Mouse (Mus musculus) embryonic stem cell, embryonic (primary cell): ENCODE data around the gene Yjefn3.

ENCODE experiments used
- CTCF ChIA-PET, 4 experiments: fragments of 300-600 bp in 2 of 4; fragments of 350-600 bp in 2 of 4; sonication (Branson Sonifier 250); formaldehyde crosslinking; loops; one replicate each; lab custom pipeline; 2022; ENCODE audit warnings: inconsistent platforms in 2 of 4; lab: Charles Lee
- POLR2A ChIA-PET, 4 experiments: fragments of 300-600 bp in 2 of 4; fragments of 350-600 bp in 2 of 4; sonication (Branson Sonifier 250); formaldehyde crosslinking; loops; one replicate each; lab custom pipeline; 2022; ENCODE audit warnings: antibody characterized with exemption in 4 of 4, inconsistent platforms in 1 of 4; lab: Charles Lee

Yjefn3 gene

DNA sequence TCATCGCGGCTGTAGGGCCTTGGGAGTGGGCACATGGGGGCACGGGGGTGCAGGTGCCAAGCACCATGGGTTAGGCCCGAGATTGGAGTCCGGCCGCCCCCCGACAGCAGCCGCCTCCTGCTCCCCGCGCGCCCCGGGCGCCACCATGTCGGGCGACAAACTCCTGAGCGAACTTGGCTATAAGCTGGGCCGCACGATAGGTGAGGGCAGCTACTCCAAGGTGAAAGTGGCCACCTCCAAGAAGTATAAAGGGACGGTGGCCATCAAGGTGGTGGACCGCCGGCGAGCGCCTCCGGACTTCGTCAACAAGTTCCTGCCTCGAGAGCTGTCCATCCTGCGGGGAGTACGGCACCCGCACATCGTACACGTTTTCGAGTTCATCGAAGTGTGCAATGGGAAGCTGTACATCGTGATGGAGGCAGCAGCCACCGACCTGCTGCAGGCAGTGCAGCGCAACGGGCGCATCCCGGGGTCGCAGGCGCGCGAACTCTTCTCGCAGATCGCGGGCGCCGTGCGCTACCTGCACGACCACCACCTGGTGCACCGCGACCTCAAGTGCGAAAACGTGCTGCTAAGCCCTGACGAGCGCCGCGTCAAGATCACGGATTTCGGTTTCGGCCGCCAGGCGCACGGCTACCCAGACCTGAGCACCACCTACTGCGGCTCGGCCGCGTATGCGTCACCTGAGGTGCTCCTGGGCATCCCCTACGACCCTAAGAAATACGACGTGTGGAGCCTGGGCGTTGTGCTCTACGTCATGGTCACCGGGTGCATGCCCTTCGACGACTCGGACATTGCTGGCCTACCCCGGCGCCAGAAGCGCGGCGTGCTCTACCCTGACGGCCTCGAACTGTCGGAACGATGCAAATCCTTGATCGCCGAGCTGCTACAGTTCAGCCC, at the start of gene Yjefn3, which contains the start of the genes Tssk6 and Ndufa13:
Gene Yjefn3, minus strand, starts transcription at position 550 of the 900 bp plus-strand sequence.
Gene Tssk6, plus strand, starts transcription at position 22 of the 900 bp plus-strand sequence.
Gene Ndufa13, minus strand, starts transcription at position 396 of the 900 bp plus-strand sequence.
- CTCF ChIA-PET: interaction anchor here in 3 of 4 experiments (0.6 to 1.9 kb wide), 9 partner anchors 8 to 381 kb away, joined by 3 to 10 read pairs (median 5); partner anchors contain the start of gene Homer3 (in 1 of the 3)
- POLR2A ChIA-PET: interaction anchor here (0.5 to 9.4 kb wide), 77 partner anchors 8 to 637 kb away, joined by 3 to 141 read pairs (median 4); partner anchors contain the start of genes Gatad2a (in 3 of the 4), Cilp2 (in 2 of the 4), Gm20422 (in 2 of the 4) and Slc25a42 (in 2 of the 4)

DNA sequence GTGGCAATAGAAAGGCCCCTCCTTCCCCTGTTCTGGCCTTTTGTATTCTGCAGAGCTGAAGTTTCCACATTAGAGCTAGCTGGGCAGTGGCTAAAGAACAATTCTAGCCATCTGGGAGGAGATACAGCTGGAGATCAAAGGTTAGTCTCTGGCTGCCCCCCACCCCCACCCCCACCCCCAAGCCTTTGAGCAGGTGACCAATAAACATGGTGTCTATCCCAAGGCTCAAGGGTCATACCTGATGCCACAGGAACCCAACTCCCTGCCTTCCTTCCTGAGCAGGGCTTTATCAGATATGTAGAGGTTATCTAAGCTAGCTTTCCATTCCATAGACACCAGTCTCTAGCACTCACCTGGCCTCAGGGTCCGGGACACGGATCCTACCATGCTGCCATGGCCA, 47.8 kb upstream of the Yjefn3 start:
- ChIA-PET POLR2A (interaction anchor here in 3 of 4 experiments (0.7 to 5.7 kb wide), 19 partner anchors 9 to 46 kb away, joined by 3 to 57 read pairs (median 5); partner anchors contain the start of gene Gatad2a (in 1 of the 3)), CTCF (interaction anchor here in 3 of 4 experiments (0.7 to 1.2 kb wide), 3 partner anchors 31 to 226 kb away, joined by 3 to 14 read pairs (median 3); no protein-coding TSS in a partner anchor)

DNA sequence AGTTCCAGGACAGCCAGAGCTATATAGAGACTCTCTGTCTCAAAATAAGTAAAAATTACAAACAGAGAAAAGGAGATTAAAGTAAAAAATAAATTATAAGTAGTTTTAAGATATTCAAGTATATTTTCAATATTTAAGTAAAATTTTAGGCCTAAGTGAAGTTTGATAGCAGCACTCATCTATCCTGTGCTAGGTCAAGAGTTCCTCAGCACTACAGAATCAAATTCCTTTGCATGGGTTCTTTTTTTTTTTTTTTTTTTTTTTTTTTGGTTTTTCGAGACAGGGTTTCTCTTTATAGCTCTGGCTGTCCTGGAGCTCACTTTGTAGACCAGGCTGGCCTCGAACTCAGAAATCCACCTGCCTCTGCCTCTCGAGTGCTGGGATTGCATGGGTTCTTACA, 40.0 kb upstream of the Yjefn3 start:
- CTCF ChIA-PET: interaction anchor here in 1 of 4 experiments (1.0 kb wide), 1 partner anchor 24 kb away, joined by 3 read pairs; no protein-coding TSS in a partner anchor
- POLR2A ChIA-PET: interaction anchor here in 3 of 4 experiments (0.6 to 20.2 kb wide), 19 partner anchors 8 to 217 kb away, joined by 3 to 423 read pairs (median 5); partner anchors contain the start of gene Gatad2a (in 1 of the 3)

DNA sequence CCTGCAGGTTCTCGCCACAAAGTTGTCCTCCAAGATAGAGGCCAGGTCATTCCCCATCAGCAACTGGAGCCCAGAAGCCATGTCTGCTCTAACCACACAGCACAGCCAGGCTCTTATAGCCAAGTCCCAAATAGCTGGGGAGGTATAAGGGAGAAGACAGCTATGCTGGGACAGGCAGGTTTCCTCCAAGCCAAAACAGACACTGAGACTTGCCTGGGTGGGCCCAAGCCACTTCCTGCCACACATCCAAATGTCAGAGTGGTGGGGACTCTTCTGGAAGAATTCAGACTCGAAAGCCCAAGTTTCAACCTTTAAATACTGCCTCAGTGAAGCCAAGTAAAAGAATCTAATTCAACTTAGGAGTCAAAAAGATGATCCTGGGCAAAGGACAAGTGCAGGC, 37.9 kb upstream of the Yjefn3 start:
- ChIA-PET POLR2A (interaction anchor here in 3 of 4 experiments (0.6 to 20.2 kb wide), 18 partner anchors 8 to 464 kb away, joined by 3 to 423 read pairs (median 16); partner anchors contain the start of genes Gatad2a (in 2 of the 3), Yjefn3 (in 1 of the 3) and Zfp868 (in 1 of the 3)), CTCF (interaction anchor here in 2 of 4 experiments (0.6 to 1.5 kb wide), 3 partner anchors 39 to 61 kb away, joined by 3 to 7 read pairs (median 5); no protein-coding TSS in a partner anchor)

DNA sequence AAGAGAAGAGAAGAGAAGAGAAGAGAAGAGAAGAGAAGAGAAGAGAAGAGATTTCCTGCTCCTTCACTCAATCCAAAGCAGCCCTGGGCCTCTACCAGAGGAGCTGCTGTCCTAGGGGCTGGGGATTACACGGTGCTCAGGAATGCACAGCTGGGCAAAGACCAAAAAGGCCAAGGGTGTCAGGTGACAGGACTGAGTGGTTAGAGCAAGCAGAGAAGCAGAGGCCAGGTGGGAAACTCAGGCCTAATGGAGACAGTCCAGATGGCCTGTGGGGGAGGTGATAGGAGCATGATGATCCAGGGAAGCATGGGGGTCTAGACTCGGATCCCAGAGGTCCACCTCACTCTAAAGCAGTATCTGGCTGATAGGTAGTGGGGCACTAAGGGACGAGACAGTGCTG, 37.1 kb upstream of the Yjefn3 start:
- POLR2A ChIA-PET: interaction anchor here in 3 of 4 experiments (0.6 to 20.2 kb wide), 32 partner anchors 7 to 1287 kb away, joined by 3 to 423 read pairs (median 7); partner anchors contain the start of genes Gatad2a (in 3 of the 3), Gm20422 (in 1 of the 3), Tssk6 (in 1 of the 3) and Uba52 (in 1 of the 3)

DNA sequence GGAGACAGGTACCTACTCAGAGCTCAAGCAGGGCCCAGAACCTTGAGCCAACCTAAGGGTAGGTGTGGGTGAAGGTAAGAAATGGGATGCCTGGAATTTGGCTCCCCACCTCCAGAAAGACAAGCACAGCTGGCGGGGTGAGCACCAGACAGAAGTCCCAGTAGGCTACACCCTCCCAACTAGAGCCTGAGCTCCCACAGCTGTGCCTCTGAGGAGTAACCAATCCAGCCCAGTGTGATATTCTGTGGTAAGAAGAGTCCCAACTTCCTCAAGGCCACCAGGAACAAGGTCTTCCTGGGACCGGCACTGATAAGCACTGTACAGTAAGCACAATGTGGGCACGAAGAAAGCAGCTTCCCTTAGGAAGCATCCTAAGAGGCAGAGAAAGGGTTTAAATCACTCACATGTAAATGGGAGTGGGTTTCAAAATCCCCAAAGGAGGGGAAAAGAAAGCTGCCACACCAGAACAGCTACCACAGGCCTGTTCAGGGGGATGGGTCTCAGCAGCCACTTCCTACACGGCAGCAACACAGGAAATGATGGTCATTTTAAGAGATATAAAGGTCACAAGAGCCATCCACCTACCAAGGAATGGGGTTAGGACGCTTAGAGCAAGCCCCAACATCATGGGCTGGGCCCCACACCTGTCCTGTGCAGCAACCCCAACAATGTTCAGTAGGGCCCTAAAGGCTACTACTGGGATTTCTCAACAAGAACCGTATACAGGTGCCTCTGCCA, 35.9 kb upstream of the Yjefn3 start:
- ChIA-PET POLR2A (interaction anchor here (0.6 to 20.2 kb wide), 51 partner anchors 8 to 762 kb away, joined by 3 to 423 read pairs (median 4); partner anchors contain the start of genes Gatad2a (in 4 of the 4), Ndufa13 (in 2 of the 4), Tssk6 (in 2 of the 4) and Yjefn3 (in 2 of the 4)), CTCF (interaction anchor here in 3 of 4 experiments (0.6 to 2.7 kb wide), 6 partner anchors 12 to 67 kb away, joined by 3 to 10 read pairs (median 4); no protein-coding TSS in a partner anchor)

More for the DNA sequence above, 37.1 kb upstream of the Yjefn3 start:
- CTCF ChIA-PET: interaction anchor here (0.6 to 2.5 kb wide), 7 partner anchors 13 to 66 kb away, joined by 3 to 9 read pairs (median 5); no protein-coding TSS in a partner anchor

DNA sequence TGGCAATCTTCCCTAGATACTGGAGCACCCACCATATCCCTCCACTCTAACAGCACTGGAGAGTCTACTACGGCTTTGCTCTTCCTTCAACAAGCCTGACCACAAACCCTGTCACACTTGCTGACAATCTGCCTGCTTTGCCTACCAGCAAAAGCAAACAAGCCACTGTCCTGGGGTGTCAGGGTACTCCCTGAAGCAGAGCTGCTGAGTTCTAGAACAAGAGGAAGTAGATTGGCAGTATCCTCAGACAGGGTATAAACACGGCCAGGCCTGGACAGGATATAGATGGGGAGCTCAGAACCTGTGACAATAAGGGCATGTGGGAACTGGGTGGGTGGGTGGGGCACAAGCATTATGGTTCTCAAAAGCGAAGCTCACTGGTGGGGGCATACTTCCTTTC, 35.0 kb upstream of the Yjefn3 start:
- POLR2A ChIA-PET: interaction anchor here (0.5 to 20.2 kb wide), 37 partner anchors 9 to 710 kb away, joined by 3 to 423 read pairs (median 6); partner anchors contain the start of genes Gatad2a (in 3 of the 4), Ndufa13 (in 2 of the 4), Tssk6 (in 2 of the 4) and Yjefn3 (in 2 of the 4)
- CTCF ChIA-PET: interaction anchor here in 2 of 4 experiments (0.6 to 2.7 kb wide), 5 partner anchors 18 to 340 kb away, joined by 3 to 10 read pairs (median 5); no protein-coding TSS in a partner anchor

DNA sequence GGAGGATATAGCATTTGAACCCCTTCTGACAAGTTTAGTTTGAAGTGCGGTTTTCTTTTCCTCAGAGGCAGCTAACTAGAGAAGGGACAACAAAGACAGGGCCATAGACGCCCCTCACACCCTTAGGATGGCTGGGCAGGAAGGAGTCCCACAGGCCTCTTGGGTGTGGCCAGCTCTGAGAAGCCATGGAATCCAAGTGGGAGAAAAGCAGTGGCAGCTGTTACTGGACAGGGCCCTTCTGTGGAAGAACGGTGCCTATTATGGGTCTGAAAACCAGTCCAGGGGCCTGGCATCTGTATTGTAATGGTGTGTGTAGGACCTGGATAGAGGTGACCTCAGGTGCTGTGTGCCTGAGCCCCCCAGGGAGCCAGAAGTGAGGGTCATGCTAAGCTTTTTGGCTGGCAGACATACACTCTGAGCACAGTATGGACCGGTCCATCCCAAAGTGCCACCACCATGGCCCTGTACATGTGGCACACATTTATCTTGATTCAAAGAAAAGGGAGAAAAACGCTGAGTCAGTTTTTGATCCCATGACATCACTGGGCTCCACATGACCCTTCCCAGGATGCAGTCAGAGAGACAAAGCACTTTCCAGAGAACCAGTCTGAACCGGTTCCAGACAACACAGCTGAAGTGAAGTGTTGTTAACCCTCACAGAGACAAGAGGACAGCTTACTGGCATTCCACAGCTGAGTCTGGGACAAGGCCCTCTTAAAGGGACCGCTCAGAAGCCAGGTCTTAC, 33.7 kb upstream of the Yjefn3 start:
- CTCF ChIA-PET: interaction anchor here in 2 of 4 experiments (0.5 to 2.7 kb wide), 5 partner anchors 17 to 65 kb away, joined by 3 to 10 read pairs (median 5); no protein-coding TSS in a partner anchor
- POLR2A ChIA-PET: interaction anchor here (0.6 to 20.2 kb wide), 76 partner anchors 8 to 1836 kb away, joined by 3 to 423 read pairs (median 4); partner anchors contain the start of genes Gatad2a (in 3 of the 4), Ndufa13 (in 3 of the 4), Tssk6 (in 3 of the 4) and Yjefn3 (in 3 of the 4)

DNA sequence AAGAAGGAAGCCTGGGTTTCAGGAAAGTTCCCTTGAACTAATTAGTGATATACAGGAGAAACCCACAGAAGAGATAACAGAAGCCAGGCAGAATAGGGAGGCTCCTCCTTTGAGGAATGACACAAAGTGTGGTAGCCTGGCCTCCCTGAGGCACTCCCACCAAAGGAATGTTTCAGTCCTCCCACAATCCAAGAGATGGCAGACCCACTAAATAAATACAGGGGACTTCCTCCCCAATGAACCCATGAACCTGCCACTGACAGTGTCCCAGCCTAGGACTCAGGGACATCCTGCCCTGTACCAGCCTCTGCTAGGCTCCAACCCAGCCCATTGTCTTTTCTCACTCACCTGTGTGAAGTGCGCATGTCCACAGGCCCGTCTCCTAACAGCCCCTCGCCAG, 32.9 kb upstream of the Yjefn3 start:
- POLR2A ChIA-PET: interaction anchor here in 3 of 4 experiments (0.8 to 20.2 kb wide), 34 partner anchors 8 to 310 kb away, joined by 3 to 423 read pairs (median 7); partner anchors contain the start of genes Gatad2a (in 3 of the 3), Ndufa13 (in 3 of the 3), Tssk6 (in 3 of the 3) and Yjefn3 (in 3 of the 3)
- CTCF ChIA-PET: interaction anchor here in 2 of 4 experiments (1.7 to 2.7 kb wide), 2 partner anchors 16 to 66 kb away, joined by 5 to 10 read pairs; no protein-coding TSS in a partner anchor

DNA sequence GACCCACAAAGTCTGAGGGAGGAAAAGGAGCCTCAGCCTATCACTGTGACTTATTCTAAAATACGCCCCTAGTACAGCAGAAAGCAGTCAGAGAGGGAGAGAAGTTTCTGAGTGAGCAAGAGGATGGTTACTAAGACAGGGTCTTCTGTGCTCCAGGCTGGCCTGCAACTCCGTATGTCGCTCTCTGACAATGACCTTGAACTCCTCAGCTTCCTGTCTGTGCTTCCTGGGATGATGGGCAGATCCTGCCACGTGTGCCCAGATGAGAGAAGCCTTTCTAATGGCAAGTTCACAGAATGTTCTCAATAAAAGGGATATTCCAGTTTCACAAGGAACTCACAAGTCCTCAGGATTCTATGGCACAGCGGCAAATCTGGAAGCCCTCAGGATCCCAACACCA, 32.1 kb upstream of the Yjefn3 start:
- CTCF ChIA-PET: interaction anchor here in 2 of 4 experiments (0.5 to 1.6 kb wide), 3 partner anchors 35 to 69 kb away, joined by 3 to 7 read pairs (median 6); no protein-coding TSS in a partner anchor
- POLR2A ChIA-PET: interaction anchor here in 3 of 4 experiments (0.7 to 20.2 kb wide), 27 partner anchors 7 to 764 kb away, joined by 3 to 423 read pairs (median 7); partner anchors contain the start of genes Gatad2a (in 2 of the 3), Ndufa13 (in 2 of the 3), Yjefn3 (in 2 of the 3) and Jund (in 1 of the 3)

DNA sequence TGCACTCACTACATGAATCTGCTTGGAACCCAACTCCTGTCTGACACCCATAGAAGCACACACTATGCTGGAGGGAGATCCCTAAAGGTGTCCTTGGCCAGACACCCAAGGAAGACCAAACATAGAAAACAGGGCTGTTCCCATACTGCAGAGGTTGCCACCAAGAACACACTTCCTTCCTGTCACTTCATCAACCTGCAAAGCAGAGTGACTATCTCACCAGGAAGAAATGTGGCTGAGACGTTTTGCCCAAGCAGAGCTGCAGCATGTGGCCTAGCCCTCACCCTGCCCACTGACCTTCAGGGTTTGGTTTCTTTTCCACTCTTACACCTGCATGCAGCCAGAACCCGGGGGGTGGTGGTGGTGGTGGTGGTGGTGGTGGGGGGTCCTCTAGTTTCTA, 31.3 kb upstream of the Yjefn3 start:
- ChIA-PET POLR2A (interaction anchor here in 3 of 4 experiments (0.6 to 20.2 kb wide), 29 partner anchors 8 to 217 kb away, joined by 3 to 423 read pairs (median 4); partner anchors contain the start of genes Gatad2a (in 2 of the 3), Ndufa13 (in 2 of the 3), Yjefn3 (in 2 of the 3) and Mau2 (in 1 of the 3)), CTCF (interaction anchor here in 1 of 4 experiments (0.7 to 1.6 kb wide), 3 partner anchors 68 to 177 kb away, joined by 3 to 7 read pairs (median 6); no protein-coding TSS in a partner anchor)

DNA sequence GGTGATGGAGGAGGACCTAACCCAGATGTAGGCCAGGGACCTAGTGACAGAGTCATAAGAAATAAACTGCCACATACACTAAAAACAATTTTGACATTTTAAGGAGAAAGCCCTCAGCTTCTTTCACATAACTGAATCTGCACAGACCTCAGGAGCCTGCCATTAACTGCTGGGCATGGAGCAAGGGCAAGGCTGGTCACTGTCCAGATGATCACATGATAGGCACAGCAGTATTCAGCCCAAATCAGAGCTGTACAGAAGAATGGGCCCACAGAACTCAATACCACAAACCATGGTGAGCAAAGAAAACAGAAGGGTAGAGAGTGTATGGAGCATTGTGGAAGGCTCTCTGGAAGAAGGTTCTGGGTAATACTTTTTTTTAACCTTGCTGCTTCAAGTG, 24.4 kb upstream of the Yjefn3 start:
- ChIA-PET CTCF (interaction anchor here in 2 of 4 experiments (0.9 to 1.8 kb wide), 3 partner anchors 8 to 74 kb away, joined by 3 to 4 read pairs (median 4); no protein-coding TSS in a partner anchor), POLR2A (interaction anchor here in 3 of 4 experiments (0.6 to 15.1 kb wide), 10 partner anchors 9 to 774 kb away, joined by 3 to 423 read pairs (median 4); partner anchors contain the start of genes Yjefn3 (in 2 of the 3), Ndufa13 (in 1 of the 3) and Tssk6 (in 1 of the 3))

DNA sequence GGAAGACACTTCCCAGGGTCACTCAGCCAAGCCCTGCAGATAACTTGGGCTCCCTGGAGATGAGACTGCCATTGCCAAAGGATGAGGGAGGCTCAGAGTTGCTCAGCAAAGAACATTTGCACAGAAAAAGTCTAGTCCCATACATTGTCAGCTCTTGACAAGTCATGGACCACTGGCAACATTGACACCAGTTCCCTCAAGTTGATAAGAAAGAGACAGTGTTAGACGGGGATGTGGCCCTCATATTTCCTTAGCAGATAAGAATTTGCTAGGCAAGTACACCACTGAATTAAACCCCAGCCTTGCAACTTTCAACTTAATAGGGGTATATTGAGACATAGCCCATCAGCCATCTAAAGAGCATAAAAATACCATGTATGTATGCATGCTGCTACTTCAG, 21.5 kb upstream of the Yjefn3 start:
- CTCF ChIA-PET: interaction anchor here in 1 of 4 experiments (0.5 to 7.0 kb wide), 4 partner anchors 35 to 727 kb away, joined by 3 to 116 read pairs (median 4); no protein-coding TSS in a partner anchor

DNA sequence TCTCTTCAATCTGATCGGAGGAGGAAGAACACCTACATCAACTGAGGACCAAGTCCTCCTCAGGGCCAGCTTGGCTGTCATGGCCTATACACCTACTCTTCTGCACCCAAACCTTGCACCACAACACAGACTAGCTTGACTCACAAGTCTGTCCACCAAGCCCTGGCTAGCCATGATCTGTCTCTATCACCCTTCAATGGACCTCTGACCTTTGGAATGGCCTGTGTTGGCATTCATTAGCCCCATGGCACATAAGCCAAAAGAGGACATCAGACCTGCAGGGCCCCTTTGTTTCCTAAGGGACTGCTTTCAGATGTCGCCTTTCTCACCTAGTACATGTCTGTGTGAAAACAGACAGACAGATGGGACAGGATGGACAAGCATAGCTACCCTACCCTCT, 18.6 kb upstream of the Yjefn3 start:
- POLR2A ChIA-PET: interaction anchor here (0.6 to 15.1 kb wide), 38 partner anchors 9 to 295 kb away, joined by 3 to 423 read pairs (median 4); partner anchors contain the start of genes Gatad2a (in 2 of the 4), Mau2 (in 1 of the 4), Ndufa13 (in 1 of the 4) and Tssk6 (in 1 of the 4)

More for the DNA sequence above, 21.5 kb upstream of the Yjefn3 start:
- POLR2A ChIA-PET: interaction anchor here in 2 of 4 experiments (0.6 to 15.1 kb wide), 18 partner anchors 12 to 297 kb away, joined by 3 to 423 read pairs (median 8); partner anchors contain the start of genes Gatad2a (in 2 of the 2), Ndufa13 (in 2 of the 2), Yjefn3 (in 2 of the 2) and Tssk6 (in 1 of the 2)

More for the DNA sequence above, 18.6 kb upstream of the Yjefn3 start:
- CTCF ChIA-PET: interaction anchor here in 2 of 4 experiments (0.6 to 7.0 kb wide), 5 partner anchors 10 to 296 kb away, joined by 3 to 116 read pairs (median 3); partner anchors contain the start of gene Zfp868 (in 1 of the 2)
